Mouse (Mus musculus) c-Kit-negative CD71-positive TER-119-positive erythroid progenitor cells, embryonic 14.5 days (primary cell): Measurements from ENCODE around the gene Hmg20a.

ENCODE experiments used
- DNase-seq: peaks from one replicate; pipeline ENCODE4 v3.0.0-alpha.2; 2013; ENCODE audit warnings: low read depth, low spot score

The Hmg20a gene

DNA sequence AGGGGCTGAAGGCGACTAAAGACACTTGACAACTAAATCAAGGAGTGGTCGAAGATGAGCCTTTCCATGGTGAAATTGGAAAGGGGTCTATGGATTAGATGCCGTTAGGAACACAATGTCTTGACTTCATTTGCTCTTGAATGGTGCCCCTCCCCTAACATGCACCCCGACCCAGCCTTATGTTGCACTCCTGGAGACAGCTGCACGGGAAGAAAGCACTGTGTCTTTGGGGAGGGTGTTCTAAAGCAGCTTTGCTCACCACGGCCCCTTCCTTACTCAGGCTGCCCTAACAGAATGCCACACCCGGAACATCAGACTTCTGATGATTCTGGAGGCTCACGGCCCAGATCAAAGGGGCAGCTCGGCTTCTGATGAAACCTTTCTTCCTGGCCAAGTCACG is 103.9 kb downstream of the Hmg20a start:
- no peak for DNase-seq

DNA sequence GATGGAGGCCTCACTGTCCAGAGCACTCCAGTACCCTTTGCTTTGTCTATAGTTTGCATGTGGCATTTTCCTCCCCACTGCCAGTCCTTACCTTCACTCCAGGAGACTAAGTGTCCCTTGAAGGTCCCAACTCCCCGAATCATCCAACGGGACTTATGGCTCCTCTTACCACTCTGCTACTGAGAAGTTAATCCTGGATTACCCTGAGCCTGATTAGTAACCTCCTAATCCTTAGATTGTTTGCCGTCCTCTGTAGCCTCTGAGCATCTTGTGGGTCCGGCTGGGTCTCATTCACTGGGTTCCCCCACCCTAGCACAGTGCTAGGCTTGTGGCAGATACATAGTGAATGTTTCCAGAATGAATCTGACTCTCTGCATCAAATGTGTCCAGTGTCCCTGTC is 109.5 kb downstream of the Hmg20a start:
- no peak for DNase-seq

DNA sequence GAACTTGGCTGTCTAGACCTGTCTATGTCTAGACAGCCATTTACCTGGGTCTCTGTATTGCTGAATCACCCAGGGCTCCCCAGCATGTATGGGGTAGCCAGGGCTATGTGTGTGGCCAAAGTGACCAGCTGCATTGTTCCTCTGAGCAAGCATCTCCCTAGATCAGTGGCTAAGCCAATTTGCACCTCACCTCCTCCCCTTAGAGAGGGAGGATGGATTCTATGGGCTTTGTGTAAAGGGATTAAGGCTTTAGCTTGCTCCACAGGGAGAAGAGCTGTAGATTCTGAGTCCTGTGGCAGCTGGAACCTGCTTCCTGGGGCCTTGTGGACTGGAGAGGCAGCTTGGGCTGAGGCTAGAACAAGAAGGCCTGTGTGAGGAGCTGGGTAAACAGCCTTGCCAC is 113.6 kb downstream of the Hmg20a start:
- DNase-seq, result no peak

DNA sequence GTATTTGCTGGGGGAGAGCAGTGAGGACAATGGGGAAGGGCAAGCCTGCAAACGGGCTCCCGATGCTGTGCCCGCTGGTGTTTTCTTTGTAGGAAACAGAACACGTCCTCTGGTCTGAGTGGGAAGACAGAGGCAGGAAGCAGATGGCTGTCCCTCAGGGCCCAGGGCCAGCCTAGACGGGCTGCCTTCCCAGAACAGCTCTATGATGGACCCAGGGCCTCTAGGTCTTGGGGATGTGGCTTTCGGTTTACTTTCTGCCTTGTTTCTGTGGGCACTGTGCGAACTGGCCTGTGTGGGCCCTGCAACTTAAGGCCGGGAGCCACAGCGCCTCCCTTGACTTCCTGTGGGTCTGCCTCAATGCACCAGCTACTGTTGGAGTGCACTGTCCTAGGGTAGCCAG is 115.5 kb downstream of the Hmg20a start:
- DNase-seq, result no peak

DNA sequence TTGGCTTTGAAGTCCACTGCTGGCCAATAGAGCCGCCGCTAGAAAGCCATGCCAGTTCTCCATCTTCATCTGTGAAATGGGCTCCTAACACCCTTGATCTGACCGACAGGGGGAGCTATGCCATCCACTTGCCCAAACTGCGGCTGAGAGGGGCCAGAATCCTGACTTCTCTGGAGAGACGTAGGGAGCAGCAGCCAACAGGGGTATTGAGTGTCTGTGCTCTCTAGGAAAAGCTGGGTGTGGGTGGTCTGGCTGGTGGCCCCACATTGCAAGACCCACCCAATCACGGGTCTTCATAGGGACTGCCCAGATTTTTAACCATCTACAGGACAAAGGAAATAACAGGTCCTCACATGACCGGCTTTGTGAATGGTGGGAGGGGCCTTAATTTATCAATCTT is 116.3 kb downstream of the Hmg20a start:
- DNase-seq, result no peak

DNA sequence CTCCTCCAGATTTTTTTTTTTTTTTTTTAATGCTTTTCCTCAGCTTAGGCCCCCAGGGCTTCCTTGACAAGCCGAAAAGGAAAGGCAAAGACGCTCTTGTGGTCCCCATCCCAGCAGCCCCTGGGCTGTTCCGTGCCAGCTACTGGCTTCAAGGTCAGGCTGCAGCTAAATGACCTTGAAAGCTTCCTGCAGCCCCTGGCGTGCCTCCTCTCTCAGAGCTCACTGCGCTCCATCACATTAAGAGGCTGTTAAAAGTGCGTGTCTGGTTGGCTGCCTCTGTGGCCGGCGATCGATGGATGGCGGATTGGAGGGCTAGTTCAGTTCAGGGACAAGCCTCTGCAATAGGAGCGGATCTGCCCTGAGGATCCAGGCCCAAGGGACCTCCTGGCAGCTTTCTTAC is 117.0 kb downstream of the Hmg20a start:
- no peak for DNase-seq

DNA sequence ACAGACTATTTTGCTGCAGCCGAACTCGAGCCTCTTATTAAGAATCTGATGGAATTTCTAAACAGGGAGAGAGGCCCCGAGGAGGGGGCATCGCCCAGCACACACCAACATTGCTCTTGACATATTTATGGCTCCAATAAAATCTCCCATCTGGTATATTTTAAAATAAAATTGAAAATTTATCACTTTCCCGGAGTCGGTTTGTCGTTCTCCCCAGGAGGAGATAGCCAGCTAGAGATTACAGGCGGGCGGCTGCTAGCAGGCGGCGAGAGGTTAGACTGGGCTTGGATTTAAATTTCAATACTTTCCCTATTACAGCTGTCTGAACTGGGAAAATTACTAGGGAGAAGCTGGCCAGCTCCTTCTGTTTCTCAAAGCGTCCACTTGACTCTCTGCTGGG is 121.6 kb downstream of the Hmg20a start:
- no peak for DNase-seq

DNA sequence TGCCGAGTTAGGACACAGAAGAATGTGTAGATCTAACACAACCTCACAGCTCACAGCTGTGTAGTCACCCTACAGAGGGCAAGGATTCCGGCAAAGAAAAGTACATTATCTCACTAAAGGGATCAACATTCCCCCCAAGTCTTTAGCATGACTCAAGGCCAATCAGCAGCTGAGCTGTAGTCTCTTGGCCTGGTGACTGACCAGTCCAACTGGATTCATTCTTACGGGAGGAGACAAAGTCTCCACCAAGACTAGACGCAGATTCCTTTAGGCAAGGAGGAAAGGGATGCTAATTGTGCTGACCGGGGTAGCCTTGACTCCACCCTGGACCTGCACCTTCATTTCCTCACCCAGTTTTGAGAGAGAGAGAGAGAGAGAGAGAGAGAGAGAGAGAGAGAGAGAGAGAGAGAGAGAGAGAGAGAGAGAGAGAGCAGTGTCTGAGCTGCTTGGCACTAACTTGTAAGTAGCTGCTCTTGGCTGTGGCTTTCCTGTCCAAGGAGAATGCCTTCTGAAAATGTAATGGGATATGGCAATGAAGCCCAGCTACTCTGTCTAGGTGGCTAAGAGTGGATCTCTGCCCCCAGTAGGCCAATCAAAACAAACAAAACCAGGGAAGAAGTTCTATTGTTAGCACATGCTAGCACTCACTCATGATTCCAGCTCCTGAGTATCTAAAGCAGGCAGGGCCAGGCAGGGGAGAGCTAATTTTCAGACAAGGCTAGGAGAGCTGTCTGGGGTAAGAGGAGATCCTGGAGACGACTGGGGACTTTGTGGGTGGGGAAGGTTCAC is 126.5 kb downstream of the Hmg20a start:
- no peak for DNase-seq
